Mouse (Mus musculus): ENCODE measurements around the gene Cuta.
A peak's percentile ranks its signal among the peaks of the same experiment; 100 is the strongest.

Cuta gene

DNA sequence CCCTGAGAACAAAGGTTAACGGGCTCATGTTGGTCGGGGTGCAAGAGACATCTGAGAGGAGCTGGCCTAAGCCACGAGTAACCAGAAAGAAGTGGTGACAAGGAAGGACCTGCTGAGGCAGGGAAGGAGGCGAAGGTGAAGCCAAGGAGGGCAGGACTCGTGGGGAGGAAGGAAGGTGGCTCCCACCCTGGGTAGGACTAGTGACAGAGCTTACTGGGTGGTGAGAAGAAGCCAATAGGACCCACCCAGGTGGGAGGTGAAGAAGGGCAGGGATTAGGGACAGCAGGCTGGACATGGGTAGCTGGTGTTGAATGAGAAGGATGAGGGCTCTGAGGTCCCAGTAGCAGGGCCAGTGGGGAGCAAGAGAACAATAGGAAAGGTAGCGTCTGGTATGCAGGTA is 13.8 kb upstream of the Cuta start:
- no peak for DNase-seq

DNA sequence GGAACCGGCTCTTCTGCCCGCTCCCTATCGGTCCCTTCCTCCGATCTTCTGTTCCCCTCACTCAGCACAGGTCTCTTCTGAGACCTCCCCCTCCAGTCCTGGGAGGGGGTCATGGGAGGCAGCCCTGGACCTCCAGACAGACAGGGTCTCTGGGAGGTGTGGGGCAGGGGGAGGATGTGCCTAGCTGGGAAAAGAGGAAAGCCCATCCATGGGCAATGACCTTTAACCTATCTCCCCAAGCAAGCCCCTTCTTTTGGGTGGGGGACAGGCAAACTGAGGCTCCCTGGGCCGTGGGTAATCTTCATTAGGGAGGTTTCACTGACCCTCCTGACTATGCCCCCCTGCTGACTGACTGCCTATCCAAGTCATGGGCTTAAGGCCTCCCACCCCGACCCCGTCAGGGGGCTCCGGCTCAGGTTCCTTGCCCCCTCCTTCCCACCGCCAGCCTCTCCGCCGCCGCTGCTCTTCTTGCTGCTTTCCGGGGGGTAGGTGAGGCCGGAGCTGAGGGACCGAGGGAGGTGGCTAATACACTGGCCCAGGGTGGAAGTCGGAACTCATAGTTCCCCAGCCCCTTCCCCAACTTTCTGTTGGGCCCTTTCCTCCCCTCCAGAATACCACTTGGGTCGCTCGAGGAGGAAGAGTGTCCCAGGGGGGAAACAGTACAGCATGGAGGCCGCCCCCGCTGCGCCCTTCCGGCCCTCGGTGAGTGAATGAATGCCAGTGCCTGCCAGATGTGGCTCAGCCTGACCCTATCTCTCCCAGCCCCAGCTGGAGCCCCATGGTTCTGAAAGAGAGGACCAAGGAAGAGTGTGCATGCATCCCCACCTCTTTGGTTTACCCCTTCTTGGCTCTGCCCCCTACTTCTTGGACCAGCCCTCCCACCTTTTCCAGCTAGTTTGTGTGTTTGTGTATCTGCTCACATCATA is 12.8 kb upstream of the Cuta start:
- no peak for DNase-seq

DNA sequence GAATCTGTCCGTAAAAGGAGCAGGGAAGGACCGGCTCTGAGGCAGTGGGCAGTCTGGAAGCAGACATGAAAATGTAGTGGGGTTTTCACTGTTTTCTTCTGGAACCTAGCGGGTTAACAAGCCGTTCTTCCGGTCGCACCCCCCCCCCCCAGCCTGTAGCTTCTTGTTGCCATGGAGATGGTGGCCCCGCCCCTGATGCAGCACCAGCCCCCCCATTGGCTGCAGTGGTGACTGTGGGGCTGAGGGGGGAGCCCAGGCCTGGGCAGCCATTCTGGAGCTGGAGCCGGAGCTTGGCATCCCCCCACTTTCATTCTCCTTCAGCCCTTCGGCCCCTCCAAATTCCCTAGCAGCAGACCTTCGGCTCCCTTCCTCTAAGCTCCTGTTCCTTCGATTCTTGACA is 12.0 kb upstream of the Cuta start:
- DNase-seq: peak; percentile 88 to 90

DNA sequence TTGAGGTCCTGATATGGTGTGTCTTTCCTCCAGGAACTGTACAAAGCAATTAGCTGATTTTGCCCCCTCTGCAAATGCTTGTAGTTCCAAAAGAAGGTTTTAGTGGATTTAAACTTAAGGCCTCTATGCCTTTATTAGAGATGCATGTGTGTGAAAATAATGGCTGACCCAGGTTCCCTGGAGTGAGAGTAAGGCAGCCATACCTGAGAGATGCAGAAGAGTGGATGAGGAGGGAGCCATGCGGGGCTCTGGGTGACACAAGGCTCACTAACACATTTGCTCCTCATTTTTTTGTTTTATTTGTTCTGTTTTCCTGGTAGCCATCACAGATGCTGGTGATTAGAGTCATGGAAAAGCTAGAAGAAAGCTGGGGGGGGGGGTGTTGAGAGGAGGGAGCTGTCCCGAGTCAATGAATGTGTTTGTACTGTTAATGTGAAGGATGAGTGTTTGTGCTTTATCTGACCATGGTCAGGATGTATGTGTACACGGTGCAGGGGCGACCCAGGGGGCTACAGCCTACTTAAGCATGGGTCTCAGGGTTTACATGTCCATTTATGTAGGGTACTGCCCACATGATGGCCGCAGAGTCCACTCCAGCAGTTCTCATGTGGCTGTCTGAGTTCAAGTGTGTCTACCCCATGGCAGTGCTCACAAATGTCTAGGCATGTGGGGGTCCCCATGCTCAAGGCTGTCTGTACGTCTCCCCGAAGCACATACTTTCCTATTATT is 11.4 kb upstream of the Cuta start:
- DNase-seq: no peak

DNA sequence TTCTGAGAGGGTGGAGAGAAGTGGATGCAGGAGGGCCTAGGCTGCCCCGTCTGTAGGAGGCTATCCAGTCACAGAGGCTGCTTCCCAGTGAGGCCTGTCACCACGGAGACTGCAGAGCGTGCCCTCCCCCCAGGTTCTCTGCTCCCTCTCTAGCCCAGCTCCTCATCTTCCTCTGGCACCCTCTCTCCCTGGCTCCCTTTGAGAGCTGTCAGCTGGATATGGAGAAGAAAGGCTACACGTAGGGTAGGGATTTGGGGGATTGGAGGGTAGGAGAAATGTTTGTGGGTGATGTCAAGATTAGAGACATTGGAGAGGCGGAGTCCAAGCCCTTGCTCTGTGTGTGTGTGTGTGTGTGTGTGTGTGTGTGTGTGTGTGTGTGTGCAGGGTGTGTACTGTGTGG is 10.5 kb upstream of the Cuta start:
- no peak for DNase-seq

DNA sequence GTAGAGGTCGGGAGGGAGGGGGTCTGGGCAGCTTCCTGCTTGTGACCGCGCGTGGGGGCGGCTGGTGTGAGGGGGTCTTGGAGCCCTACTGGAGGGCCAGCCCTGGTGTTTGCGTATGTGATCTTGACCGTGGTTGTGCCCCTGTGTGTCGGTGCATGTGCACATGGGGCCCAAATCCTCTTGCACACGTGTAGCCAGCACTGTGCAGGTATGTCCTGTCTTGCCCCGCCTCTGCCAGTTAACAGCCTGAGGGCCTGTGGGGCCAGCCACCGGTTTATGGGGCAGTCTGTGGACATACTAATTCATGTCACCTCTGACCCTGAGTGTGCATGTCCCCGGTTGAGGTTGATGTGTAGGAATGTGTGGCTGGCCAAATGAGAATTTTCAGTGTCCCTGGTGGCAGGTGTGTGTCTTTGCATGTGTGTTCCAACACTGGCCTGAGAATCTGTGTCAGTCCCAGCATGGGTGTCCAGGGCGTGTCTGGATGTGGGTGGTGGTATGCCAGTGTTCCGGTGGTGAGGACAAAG is 9.7 kb upstream of the Cuta start:
- peak; percentile 44 to 45 for DNase-seq

DNA sequence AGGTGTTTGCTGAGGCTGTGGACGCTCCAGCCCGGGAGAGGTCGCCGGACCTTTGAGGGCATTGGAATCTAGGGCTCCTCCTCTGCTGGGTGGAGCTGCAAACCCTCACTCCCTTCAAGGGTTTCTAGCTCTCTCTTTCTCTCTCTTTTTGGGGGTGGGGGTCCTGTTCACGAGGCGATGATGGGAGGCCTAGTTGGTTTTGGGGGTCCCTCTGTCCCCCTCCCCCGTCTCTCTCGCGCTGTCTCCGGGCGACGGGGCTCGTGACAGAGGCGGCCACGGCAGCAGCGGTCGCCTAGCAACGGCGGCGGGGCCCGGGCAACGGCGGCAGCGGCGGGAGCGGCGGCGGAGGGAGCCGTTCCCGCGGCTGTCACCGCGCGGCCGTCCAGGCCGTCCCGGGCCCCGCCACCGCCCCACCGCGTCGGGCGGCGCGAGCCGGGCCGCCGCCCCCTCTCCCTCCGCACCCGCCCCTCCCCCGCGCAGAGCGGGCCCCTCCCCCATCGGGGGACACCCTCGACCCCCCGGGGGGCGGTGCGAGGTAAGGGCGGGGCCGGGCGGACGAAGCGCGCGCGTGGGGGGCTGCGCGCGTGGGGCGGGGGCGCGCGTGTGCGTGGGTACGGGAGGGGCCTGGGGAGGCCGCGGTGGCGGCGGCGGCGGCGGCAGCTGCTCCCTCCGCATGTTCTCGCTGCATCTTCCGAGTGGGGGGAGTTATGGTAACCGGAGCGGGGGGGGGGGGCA is 9.1 kb upstream of the Cuta start:
- peak in 1 of 2 experiments; percentile 42 for DNase-seq

DNA sequence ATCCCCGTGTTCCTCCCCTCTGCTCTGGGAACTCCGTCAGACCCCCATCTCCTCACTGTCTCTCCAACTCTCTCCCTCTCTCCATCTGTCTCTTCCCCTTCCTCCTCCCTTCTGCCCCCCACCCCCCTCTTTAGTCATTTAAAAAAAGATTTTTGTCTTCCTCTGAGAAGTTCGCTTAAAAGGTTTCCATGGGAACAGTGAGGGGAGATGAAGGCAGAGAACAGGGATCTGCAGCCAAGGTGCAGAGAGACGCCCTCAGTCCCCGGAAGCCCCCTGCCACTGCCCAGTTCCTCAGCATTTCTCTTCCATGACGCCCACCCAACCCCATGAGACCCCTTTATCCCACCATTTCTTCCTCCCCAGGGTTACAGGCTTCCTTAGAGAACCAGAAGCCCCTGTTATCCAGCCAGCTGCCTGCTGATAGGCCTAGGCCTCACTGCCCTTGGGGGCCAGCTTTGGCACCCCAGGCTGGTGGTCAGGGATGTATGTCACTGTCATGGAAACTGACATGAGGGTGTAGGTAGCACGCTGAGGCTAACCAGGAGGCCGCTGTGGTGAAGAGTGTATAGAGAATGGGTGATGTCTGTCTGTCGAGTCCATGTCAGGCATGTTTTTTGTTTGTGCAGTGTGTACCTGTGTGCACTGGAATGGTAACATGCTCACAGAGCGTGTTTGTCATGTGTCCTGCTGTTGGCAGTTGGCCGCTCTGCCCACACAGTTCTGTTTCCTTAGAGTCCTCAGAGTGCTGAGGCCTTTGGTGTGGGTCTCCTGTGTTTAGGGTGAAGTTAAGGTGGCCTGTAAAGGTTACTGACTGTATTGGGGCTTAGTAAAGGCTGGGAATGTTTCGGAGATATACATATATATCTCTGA is 8.1 kb upstream of the Cuta start:
- no peak for DNase-seq

DNA sequence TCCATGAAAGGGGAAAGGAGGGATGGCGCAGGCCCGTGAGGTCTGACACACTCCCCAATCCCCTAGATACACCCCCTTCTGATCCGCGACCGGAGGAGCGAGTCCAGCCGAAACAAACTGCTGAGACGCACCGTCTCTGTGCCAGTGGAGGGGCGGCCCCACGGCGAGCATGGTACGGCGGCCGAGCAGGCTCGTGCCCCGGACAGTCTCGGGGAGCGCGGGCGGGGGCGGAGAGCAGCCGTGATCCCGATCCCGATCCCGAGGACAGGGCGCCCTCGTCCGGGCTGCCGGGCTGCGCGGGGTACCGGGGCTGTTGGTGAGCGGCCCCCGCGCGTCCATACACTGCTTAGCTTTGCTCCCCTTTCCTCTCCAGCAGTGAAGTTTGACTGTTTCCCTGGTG is 7.2 kb upstream of the Cuta start:
- DNase-seq: peak; percentile 39 to 52

DNA sequence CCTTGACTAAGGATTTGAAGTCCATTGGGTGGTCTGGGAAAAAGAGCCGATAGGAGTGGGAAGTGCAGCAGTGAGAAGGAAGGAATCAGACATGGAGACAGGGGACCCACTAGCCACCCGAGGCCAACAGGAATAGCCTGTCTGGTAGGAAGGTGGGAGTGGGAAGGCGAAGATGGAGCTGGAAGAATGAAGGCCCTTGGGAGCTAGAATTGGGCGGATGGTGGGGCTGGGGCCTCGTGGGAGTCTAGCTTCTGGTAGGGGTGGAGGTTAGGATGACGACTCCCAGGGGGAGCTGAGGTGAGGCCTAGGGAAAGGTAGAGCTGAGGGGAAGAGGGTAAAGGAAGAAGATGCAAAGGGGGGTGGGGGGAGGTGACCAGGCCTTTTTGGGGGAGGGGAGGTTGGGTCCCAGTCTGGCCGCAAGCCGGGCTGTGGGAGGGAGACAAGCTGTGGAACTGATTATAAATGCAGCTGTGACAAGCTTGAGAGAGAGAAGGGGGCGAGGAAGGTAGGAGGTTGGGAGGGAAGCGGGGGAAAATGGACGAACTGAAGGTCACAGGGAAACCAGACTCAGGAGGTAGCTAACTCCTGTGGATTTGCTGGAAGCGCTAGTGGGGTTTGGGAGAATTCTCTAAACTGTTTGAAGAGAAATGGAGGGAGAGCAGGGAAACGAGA is 6.6 kb upstream of the Cuta start:
- no peak for DNase-seq

DNA sequence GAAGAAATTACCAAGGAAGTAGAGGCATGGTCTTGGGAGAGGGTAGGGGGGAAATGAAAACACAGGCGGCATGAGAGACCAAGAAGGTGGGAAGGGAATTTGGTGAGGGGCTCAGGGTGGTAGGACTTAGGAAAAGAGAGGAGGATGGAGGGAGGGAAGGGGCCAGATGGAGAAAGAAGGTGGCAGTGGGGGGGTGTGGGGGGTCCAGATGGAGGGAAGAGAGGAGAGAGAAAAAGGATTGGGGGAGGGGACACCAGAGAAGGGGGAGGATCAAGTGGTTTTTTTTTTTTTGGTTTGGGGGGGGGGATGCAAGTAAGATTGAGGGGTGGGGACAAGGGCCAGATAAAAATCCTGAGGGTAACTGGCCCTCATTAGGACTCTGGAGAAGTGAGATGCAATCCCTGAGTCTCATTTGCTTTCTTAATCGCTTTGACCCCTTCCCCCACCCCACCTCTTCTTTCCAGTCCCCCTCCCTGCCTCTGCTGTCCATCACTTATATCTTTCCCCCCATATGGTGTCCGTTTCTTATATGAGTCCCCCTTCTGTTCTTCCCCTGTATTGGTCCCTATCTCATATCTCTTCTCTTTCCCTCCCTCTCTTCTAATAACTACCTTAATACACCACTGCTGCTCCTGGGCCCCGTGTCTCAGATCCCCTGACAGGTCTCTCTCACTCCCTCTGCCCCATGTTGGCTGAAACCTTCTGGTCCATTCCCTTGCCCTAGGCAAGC is 2.6 kb upstream of the Cuta start:
- DNase-seq: no peak

DNA sequence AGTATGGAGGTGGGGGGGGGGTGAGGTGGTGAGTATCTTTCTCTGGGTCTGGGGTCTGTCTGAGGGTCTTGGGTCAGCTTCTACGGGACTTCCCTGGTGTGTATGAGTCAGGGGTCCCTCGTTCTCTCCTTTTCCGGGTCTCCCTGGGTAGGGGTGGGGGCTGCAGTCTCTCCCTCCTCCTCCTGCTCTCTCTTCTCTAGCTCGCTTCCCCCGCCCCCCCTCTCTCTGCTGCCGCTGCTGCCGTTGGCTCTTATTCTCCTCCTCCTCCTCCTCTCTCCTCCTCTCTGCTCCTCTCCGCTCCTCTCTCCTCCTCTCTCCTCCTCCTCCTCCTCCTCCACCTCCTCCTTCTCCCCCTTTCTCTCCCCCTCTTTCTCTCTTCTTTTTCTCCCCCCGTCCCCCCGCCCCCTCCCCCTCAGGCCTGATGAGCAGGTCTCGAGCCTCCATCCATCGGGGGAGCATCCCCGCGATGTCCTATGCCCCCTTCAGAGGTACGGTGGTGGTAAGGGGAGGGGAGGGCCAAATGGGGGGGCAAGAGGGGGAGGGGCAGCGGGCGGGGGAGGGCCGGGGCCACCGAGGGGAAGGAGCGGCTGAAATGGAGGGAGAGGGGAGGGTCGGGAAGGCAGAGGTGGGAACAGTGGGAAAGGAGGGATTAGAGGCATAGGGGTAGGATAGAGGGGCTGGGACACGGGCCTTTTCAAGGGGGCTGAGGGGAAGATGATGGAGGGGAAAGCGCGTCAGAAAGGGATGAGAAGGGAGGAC is 1.8 kb upstream of the Cuta start, which contains the start of gene Syngap1:
Gene Syngap1, plus strand, starts transcription at position 223 of the 759 bp plus-strand sequence.
- DNase-seq: no peak

DNA sequence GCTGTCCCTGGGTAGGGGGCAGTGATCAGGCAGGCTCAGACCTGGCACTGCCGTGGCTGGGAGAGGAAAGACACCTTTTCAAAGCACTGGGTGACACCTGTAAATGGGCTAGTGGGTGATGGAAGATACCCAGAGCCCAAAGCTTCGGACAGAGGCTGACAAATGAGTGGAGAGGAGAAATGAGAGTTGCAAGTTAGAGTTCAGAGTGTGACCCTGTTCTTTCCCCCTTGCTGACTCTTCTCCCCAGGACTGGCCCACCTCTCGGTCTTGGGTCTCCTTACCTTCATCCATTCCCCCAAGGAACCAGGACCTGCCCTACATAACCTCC is 568 bp upstream of the Cuta start:
- no peak for DNase-seq

DNA sequence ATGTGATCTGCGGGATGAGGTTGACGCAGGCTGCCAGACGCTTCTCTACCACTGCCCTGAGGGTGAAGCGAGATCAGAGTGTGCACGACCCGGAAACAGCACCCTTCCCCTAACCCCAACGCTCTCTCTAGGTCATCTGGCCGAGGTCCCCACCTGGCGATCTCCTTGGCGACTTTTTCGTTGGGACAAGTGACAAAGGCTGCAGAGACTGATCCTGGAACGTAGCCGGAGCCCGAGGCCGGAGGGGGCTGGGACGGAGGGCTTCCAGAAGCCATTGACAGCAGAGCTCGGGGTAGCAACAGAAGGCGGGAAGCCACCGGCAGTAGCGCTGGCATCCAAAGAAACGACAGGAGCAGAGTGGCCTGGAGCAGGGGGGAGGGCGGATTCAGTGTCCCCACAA is 638 bp downstream of the Cuta start:
- no peak for DNase-seq

DNA sequence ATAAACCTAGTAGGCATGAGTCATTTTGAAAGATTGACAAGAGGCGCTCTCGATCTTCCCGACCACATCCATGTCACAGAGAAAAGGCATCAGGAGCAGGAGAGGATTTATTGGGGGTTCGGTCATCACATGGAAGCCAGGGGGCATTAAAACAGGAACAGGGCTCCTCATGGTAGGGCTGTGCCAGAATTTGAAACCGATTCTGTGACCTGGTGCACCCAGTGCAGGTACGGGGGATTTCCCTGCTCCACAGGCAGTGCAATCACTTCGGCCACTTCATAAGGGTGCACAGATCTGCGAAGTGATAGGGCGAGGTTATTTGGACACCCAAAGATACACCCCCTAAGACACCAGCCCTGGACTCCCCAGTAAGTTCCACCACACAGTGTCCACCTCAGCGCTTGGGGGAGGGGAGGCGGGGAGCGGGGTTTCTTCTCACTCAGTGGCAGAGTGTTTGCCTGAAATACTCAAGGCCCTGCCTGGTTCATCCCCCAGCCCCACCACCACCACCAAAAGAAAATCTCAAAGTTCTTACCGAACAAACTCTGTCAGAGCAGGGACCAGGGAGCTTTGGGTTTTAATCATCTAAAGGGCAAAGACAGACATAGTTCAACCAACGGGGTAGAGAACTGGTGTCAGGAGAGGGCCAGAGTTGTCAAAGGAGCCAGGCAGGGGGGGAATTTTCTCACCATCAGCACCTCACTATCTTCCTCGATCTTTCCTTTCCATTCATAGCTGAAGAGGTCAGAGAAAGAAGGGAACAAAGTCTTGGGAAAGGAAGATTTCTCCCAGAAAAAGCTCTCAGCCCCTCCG is 1.3 kb downstream of the Cuta start:
- no peak for DNase-seq

DNA sequence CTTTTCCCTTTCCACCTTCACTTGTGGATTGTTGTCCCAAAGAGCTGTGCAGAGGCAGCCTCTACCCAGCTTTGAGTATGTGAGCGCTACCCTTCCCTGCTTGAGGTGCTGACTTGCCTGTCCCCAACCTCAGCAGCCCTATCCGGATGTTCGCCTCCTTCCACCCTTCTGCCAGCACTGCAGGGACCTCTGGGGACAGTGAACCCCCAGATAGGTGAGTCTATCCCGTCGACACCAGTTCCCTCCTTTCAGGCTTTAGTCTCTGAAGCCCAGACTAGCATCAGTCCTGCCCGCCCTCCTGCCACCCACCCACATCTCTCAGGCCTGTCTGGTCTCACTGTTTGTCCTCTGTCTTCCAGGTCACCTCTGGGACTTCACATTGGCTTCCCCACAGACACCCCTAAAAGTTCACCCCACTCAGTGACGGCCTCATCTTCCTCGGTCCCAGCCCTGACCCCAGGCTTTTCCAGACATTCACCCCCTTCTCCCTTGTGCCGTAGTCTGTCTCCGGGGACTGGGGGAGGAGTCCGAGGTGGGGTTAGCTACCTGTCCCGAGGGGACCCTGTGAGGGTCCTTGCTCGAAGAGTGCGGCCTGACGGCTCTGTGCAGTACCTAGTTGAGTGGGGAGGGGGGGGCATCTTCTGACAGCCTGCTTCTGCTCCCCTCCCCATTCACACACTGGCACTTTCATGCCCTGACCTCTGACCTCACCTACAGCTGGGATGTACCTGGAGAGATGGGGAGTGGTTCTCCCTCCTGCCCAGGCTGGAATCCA is 2.3 kb downstream of the Cuta start:
- no peak for DNase-seq

DNA sequence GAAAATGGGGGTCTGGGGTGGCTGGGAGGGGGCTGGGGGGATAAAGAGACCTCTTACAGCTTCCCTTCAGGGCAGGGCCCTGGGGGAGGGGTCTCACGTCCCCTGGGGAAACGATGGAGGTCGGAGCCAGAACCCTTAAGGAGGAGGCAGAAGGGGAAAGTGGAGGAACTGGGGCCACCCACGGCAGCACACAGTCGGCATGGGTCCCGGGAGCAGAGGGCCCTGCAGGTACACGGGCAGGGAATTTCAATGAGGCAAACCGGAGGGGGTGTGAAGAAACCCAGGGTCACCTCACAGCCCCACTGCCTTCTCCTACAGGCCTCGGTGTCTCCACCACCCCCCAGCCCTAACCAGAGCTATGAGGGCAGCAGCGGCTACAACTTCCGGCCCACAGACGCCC is 2.9 kb downstream of the Cuta start:
- DNase-seq: no peak

DNA sequence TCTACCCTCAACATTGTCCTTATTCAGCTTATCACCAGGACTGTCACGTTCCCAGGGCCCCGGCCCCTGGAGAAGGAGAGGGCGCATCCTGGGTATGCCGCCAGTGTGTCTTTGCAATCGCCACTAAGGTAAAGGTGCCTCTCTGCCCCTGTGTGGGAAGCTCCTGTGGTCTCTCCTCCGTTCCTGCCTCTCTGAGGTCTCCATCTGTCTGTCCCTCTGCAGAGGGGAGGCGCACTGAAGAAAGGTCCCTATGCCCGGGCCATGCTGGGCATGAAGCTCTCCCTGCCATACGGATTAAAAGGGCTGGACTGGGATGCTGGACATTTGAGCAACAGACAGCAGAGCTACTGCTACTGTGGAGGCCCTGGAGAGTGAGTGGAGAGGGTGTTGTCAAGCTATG is 4.3 kb downstream of the Cuta start:
- no peak for DNase-seq

All from B cell, adult 2 months (primary cell).